Mouse (Mus musculus): ENCODE measurements around the gene Csrnp1.

- TF ChIP-seq CTCF (IDR thresholded peaks at IDR 0.05) (no peak), EP300 (IDR thresholded peaks at IDR 0.05; ENCODE audit: insufficient read depth, low read depth, low read length) (no peak), POLR2A (IDR thresholded peaks at IDR 0.05; ENCODE audit: insufficient read depth, low read depth, low read length) (no peak)
Observed at GRCm38 (mm10) chr9:119980770-119981182, 3.7 kb downstream of the Csrnp1 start.
